Mouse (Mus musculus) B cell, adult 2 months (primary cell): ENCODE measurements around the gene Stap2.

Experiments
- DNase-seq, 2 experiments: peaks; one replicate each; pipeline ENCODE4 v3.0.0; 2022

Gene Stap2

DNA sequence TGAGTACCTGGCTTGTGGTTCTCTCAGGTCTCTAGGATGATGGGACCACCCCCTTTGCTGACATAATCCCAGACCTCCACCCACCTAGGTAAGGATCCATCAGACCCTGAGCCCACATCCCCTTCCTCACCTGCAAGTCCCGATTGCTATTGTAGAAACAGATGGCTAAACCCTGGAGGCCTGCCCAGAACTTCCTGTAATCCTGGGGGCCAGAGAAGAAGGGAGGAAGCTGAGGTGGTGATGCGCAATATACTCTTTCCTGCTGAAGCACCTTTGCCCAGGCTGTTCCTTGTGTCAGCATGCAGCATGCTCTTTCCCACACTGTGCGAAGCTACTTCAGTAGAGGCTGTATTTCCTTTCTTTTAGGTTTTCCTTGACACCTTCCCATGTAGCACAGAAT lies 2.4 kb downstream of the Stap2 start:
- no peak for DNase-seq

DNA sequence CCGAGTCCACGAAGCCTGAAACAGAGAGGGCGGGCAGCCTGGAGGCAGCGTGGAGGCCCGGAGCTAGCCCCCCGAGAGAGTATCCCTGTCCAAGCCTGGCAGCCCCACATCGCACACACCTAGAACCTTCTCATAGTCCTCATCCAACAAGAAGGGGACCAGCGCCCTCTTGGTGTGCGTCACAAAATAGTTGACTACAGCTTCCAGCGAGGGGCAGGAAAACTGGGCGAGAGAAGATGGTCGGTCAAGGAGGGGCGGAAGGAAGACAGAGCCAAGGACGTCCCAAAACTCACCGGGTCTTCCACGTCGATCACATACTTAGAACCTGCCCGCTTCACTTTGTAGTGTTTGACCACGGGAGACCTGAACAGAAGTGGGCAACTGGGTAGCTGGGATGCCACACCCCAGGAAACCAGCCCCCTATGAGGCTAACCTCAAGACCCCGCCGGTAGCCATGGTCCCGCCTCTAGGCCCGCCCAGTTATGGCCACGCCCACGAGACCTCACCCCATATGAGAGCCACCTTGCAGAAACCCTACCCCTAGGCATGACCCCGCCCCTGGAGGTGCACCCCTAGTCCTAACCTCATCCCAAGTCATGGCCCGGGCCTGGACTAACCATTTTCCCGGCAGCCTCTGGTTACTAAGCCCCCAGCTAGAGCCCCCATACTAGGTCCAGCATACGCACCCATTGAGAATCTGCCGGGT lies 5.4 kb downstream of the Stap2 start:
- DNase-seq = no peak

- DNase-seq = no peak
Measured at GRCm38 (mm10) chr17:55996007-55996406, 9.4 kb downstream of the Stap2 start.

GRCm38 (mm10) chr17:55990278-55990898 lies 15.0 kb downstream of the Stap2 start:
- no peak for DNase-seq

- no peak for DNase-seq
Measured at GRCm38 (mm10) chr17:55986030-55986961, 19.1 kb downstream of the Stap2 start, which contains the start of gene Fsd1. Gene Fsd1, plus strand, starts transcription at chr17:55986509.

GRCm38 (mm10) chr17:55977301-55977700 lies 28.1 kb downstream of the Stap2 start:
- DNase-seq = no peak

- peak; percentile 79 to 82 for DNase-seq
Measured at GRCm38 (mm10) chr17:55976255-55976862, 29.0 kb downstream of the Stap2 start.

DNA sequence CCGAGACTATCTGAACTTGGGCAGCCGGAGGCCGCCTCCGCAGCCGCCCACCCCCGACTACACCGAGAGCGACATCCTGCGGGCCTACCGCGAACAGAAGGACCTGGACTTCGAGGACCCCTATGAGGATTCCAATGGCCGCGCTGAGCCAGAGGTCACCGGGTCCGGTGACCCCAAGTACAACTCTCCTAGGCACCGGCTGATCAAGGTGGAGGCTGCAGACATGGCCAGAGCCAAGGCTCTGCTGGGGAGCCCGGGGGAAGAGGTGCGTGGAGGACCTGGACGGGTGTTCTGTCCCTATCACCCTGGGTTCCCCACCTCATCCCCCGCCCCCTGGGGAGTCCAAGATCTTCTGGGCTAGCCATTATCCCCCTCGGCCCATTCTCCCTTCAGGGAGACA lies 33.9 kb downstream of the Stap2 start:
- no peak for DNase-seq

GRCm38 (mm10) chr17:55969966-55970891 lies 35.2 kb downstream of the Stap2 start, which contains the start of gene Shd:
Gene Shd, plus strand, starts transcription at chr17:55970467.
- DNase-seq = no peak

- DNase-seq = no peak
Measured at GRCm38 (mm10) chr17:55969560-55969959, 35.8 kb downstream of the Stap2 start.

DNA sequence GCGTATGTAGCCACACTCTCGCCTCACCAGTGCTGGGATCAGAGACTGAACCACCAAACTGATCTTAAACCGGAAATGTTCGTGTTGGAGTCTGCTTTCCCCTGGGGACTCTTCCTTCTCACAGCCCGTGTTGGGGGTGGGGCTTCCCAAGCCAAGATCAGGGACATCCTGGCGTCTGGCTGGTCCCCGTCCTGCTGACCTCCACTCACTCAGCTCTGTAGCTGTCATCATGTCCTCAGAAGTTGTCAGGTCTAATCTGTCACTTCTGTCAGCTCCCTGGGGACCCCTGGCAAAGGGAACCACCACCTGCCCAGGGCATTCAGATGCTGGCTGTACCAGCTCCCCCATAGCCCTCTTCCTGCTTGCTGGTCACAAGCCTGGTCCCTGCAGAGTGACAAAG lies 37.2 kb downstream of the Stap2 start:
- no peak for DNase-seq

DNA sequence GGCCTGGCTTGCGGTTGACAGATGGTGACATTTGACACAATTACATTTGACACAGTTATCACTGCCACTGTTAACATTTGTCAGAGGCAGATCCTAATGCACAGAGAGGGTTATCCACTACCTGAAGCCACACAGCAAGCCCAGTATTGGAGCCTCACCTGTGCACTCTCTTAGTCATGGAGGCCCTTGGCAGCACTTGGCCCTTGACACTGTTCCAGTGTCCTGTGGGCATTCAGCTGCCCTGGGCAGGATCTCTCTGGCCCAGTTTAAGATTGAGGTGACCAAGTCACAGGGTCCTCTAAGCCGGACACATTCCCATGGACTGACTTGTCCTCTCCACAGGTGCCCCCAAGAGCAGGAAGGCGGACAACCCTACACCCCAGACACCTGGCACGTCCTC lies 38.2 kb downstream of the Stap2 start:
- no peak for DNase-seq

DNA sequence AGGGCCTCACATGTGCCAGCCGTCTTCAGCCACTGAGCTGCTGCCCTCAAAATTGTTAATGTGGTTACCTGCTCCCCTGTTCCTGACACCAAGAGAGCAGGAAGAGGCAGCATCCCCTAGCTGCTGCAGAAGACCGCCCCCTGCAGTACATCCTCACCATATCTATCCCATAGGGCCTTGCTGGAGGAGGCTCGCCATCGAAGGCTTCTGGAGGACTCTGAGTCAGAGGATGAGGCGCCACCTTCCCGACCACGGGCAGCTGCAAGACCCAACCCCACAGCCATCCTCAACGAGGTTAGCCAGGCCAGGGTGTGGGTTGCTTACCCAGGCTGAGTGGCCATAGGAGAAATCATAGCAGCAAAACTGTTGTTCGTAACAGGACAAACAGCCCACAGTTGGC lies 40.4 kb downstream of the Stap2 start:
- no peak for DNase-seq

DNA sequence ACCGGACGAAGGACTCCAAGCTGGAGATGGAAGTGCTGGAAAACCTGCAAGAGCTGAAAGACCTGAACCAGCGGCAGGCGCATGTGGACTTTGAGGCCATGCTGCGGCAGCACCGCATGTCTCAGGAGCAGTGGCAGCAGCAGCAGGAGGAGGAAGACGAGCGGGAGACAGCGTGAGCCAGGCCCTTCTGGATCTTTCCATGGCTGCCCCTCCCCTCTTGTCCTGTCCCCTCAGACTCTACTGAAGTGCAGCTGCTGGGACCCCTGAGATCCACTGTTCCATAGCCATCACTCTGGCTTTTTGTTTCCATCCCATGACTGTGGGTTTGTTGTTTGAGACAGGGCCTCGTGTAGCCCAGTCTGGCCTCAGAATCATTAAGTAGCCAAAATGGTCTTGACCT lies 40.9 kb downstream of the Stap2 start:
- no peak for DNase-seq

DNA sequence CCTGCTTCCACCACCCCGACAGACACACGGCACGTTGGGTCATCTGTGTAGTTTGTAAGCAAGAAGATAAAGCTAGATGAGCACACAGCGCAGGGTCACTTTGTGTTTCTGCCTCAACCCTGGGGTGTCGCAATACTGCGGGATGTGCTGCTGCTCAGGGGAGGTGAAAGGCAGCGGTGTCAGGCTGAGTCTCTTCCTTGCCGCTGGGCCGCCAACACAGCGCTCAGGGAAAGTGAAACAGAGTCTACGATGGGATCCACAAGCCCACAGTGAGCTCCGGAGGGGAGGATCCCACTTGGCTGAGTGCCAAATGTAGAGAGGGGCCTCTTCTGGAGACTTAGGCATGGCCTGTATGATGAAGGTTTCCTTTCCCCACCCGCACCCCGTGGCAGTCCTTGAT lies 42.2 kb downstream of the Stap2 start:
- no peak for DNase-seq

DNA sequence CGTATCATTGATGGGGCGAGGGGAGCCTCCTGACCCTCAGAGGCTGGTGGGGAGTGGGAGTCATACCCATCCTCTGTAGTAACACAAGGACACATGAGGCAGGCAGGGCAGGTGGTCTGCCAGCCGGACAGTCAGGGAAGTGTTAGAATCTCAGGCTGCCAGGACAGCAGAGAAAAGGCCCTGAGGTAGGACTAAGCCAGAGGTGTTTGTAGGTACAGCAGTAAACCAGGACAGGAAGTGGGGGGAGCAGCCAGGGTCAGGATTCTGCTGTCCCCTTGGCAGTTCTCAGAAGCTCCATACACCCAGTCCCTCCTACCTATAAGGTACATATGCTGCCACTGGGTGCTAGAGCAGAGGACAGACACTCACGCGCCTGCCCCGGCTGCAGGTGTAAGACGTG lies 43.8 kb downstream of the Stap2 start:
- no peak for DNase-seq

- no peak for DNase-seq
Measured at GRCm38 (mm10) chr17:55960791-55961190, 44.6 kb downstream of the Stap2 start.

DNA sequence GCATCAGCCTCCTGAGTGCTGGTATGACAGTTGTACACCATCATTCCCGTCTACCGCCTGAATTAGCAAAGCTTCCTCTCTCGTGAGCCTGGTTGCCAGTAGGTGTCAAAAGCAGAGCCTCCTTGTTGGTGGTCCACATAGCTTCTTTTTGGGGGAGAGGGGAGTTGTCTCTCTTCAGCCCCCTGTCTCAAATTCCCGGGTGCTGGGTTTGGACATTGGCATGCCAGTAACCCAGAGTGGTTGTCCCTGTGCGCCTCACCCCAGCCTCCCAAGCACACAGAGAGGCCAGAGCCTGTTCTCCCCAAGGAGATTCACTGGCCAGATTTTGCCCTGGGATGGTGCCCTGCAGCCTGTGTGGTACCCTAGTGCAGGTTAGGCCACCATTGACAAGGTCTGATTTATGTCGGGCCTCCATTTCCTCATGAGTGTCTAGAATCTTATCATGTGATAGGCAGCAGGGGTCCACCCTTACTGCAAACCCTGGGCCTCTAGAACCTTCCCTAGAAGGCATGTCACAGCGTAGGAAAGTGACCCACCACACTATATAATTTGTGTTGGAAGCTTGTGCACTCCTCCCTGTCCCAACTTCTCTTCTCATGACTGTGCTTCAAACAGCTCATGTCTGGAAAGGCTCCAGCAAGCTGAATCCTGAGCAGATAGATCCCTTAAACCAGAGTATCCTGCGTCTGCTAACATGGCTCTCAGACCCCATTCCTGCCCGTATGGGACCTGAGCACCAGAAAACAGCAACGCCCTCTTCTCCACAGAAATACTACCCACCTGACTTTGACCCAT lies 45.2 kb downstream of the Stap2 start:
- no peak for DNase-seq

DNA sequence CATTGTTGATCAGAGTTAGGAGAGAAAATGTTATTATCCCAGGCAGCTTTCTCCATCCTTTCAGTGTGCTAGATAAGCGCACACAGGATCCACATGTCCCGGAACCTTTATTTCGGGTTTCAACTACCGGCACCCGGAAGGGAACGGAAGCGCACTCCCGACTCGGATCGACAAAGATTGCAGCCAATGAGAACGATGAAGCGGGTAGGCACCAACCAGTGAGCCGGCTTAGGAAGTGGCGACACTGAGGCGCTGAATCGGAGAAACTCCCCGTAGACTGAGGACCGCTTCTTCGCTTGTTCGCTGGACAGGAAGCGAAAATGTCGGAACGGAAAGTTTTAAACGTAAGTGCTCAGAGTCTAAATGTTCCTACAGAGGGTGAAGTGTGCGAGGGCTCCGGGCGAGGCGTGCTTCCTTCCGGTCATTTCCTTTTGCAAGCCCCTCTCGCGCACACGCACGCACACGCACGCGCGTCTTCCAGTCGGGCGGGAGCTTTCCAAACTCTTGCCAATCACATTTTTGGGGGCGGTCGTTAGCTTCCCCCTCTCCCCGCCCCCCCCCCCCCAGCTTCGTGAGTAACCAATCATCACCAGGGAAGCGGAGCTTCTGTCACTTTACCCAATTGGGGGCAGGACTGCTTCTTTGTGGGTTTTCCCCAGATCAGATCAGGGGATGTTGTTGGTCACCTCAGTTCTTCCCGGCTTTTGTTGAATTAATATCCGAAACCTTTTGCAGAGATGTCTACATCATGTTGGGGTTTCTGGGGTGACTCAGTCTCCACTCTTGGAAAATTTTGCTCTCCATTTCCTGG lies 46.3 kb downstream of the Stap2 start, which contains the start of gene Yju2:
Yju2 (plus strand) TSS at position 182 of the 811 bp plus-strand sequence.
- peak; percentile 91 to 93 for DNase-seq

- no peak for DNase-seq
Measured at GRCm38 (mm10) chr17:55958584-55958886, 46.8 kb downstream of the Stap2 start.
